Mouse (Mus musculus): ENCODE data around the gene Dad1. TPM values are rescaled to one million over a fixed set of nuclear protein-coding genes. Genes with fewer than 3 reads are reported as not detected.

Dad1 gene
- polyA plus RNA-seq, 1 experiment: 4.4 TPM

- Histone ChIP-seq H3K36me3 (ENCODE audit: control insufficient read depth) (peaks cover 12% of the 10 kb centered on the region), H3K4me1 (ENCODE audit: control insufficient read depth) (peaks cover 37% of the 10 kb centered on the region), H3K4me3 (replicated peaks) (peak overlapping the region; percentile 81), H3K27me3 (ENCODE audit: control insufficient read depth) (peaks cover 6% of the 10 kb centered on the region), H3K9me3 (ENCODE audit: control insufficient read depth, low read length) (no peaks in the 10 kb centered on the region)
- TF ChIP-seq GATA1 (IDR thresholded peaks at IDR 0.05; ENCODE audit: low read length) (no peak), TAL1 (IDR thresholded peaks at IDR 0.05; ENCODE audit: low read length) (no peak)
Observed at GRCm38 (mm10) chr14:54259003-54259721, 5.3 kb upstream of the Dad1 start.

- H3K4me3 ChIP-seq (replicated peaks): no peak overlapping the region
- H3K36me3 ChIP-seq (ENCODE audit: control insufficient read depth): peaks cover 7% of the 10 kb centered on the region
- peaks cover 6% of the 10 kb centered on the region for H3K27me3 ChIP-seq (ENCODE audit: control insufficient read depth)
- TF ChIP-seq TAL1 (IDR thresholded peaks at IDR 0.05; ENCODE audit: low read length): no peak
- no peak for TF ChIP-seq GATA1 (IDR thresholded peaks at IDR 0.05; ENCODE audit: low read length)
- no peaks in the 10 kb centered on the region for H3K9me3 ChIP-seq (ENCODE audit: control insufficient read depth, low read length)
- H3K4me1 ChIP-seq (ENCODE audit: control insufficient read depth): peaks cover 41% of the 10 kb centered on the region
Observed at GRCm38 (mm10) chr14:54258131-54258670, 4.3 kb upstream of the Dad1 start.

GRCm38 (mm10) chr14:54254670-54255202 lies 832 bp upstream of the Dad1 start:
- H3K27me3 ChIP-seq (ENCODE audit: control insufficient read depth): peaks cover 3% of the 10 kb centered on the region
- no peaks in the 10 kb centered on the region for H3K9me3 ChIP-seq (ENCODE audit: control insufficient read depth, low read length)
- TF ChIP-seq TAL1 (IDR thresholded peaks at IDR 0.05; ENCODE audit: low read length): no peak
- TF ChIP-seq GATA1 (IDR thresholded peaks at IDR 0.05; ENCODE audit: low read length): no peak
- peak overlapping the region; percentile 78 for H3K4me3 ChIP-seq (replicated peaks)
- H3K4me1 ChIP-seq (ENCODE audit: control insufficient read depth): peaks cover 54% of the 10 kb centered on the region
- peaks cover 10% of the 10 kb centered on the region for H3K36me3 ChIP-seq (ENCODE audit: control insufficient read depth)

- TF ChIP-seq GATA1 (IDR thresholded peaks at IDR 0.05; ENCODE audit: low read length) (no peak), TAL1 (IDR thresholded peaks at IDR 0.05; ENCODE audit: low read length) (0 out of 3 replicates have a peak, but pooled peaks have one; percentile 9)
- H3K4me1 ChIP-seq (ENCODE audit: control insufficient read depth): peaks cover 59% of the 10 kb centered on the region
Observed at GRCm38 (mm10) chr14:54250122-54250521, 3.8 kb downstream of the Dad1 start.

DNA sequence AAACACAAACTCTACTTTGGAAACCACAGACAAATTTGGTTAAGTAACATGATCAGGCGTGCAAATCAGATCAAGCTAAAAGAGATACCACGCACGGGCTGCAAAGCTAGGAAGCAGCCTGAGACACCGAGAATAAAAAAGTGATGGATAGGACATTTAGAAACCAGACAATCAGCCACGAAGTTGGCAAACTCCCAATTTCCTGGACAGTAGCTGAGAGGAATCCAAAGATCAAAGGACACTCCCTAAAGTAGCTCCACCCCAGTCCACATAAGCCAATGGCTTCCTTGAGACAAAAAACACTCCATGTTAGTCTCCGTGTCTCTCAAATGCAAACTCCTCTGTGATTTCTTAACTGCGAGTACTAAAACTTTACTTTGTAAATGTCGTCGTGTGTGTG lies 4.6 kb downstream of the Dad1 start:
- H3K4me1 ChIP-seq (ENCODE audit: control insufficient read depth): peaks cover 51% of the 10 kb centered on the region
- no peaks in the 10 kb centered on the region for H3K27me3 ChIP-seq (ENCODE audit: control insufficient read depth)
- H3K4me3 ChIP-seq (replicated peaks): no peak overlapping the region
- H3K36me3 ChIP-seq (ENCODE audit: control insufficient read depth): peaks cover 60% of the 10 kb centered on the region
- TF ChIP-seq TAL1 (IDR thresholded peaks at IDR 0.05; ENCODE audit: low read length) (no peak), GATA1 (IDR thresholded peaks at IDR 0.05; ENCODE audit: low read length) (no peak)
- no peaks in the 10 kb centered on the region for H3K9me3 ChIP-seq (ENCODE audit: control insufficient read depth, low read length)

More at GRCm38 (mm10) chr14:54250122-54250521, 3.8 kb downstream of the Dad1 start:
- Histone ChIP-seq H3K27me3 (ENCODE audit: control insufficient read depth) (no peaks in the 10 kb centered on the region), H3K9me3 (ENCODE audit: control insufficient read depth, low read length) (no peaks in the 10 kb centered on the region), H3K4me3 (replicated peaks) (peak overlapping the region; percentile 19), H3K36me3 (ENCODE audit: control insufficient read depth) (peaks cover 53% of the 10 kb centered on the region)

GRCm38 (mm10) chr14:54246232-54246631 lies 7.7 kb downstream of the Dad1 start:
- peaks cover 34% of the 10 kb centered on the region for H3K4me1 ChIP-seq (ENCODE audit: control insufficient read depth)
- no peak overlapping the region for H3K4me3 ChIP-seq (replicated peaks)
- TF ChIP-seq TAL1 (IDR thresholded peaks at IDR 0.05; ENCODE audit: low read length): no peak
- no peak for TF ChIP-seq GATA1 (IDR thresholded peaks at IDR 0.05; ENCODE audit: low read length)
- peaks cover 6% of the 10 kb centered on the region for H3K9me3 ChIP-seq (ENCODE audit: control insufficient read depth, low read length)
- H3K36me3 ChIP-seq (ENCODE audit: control insufficient read depth): peaks cover 88% of the 10 kb centered on the region
- no peaks in the 10 kb centered on the region for H3K27me3 ChIP-seq (ENCODE audit: control insufficient read depth)

DNA sequence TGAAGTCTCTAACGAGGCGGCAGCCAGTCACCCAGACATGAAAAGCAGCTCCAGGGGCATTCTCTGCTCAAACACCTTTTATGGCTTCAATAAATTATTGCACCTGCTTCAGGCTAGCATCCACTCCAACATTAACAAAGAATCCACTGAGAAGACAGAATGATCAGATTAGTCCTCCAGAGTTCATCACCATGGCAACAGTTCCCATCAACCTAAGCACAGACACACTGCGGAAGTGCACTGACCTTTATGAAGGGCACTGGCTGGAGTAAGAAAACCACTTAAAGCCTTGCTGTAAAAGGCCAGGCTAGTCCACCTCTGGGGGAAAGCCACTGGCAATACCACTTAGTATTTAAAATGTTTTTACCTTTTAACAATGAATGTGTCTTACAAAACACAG lies 9.7 kb downstream of the Dad1 start:
- no peaks in the 10 kb centered on the region for H3K27me3 ChIP-seq (ENCODE audit: control insufficient read depth)
- peaks cover 94% of the 10 kb centered on the region for H3K36me3 ChIP-seq (ENCODE audit: control insufficient read depth)
- TF ChIP-seq GATA1 (IDR thresholded peaks at IDR 0.05; ENCODE audit: low read length) (no peak), TAL1 (IDR thresholded peaks at IDR 0.05; ENCODE audit: low read length) (no peak)
- no peak overlapping the region for H3K4me3 ChIP-seq (replicated peaks)
- H3K4me1 ChIP-seq (ENCODE audit: control insufficient read depth): peaks cover 17% of the 10 kb centered on the region
- H3K9me3 ChIP-seq (ENCODE audit: control insufficient read depth, low read length): peaks cover 6% of the 10 kb centered on the region

DNA sequence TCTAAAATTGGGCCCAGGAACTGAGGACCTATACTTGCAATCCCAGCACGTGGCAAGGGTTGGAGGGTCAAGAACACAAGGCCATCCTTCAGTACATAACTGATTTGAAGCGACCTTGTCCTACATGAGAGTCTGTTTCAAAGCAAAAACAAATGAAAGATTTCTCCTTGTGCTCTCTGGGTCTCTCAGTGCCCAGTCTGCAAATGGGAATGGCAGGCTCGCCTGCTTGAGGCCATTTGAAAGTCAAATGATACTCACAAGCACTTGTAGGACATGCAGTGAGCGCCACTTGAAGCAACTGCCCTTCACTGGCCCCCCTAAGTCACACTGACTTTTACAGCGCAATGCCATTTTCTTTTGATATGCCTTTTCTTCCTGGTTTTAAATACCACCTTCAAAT lies 13.4 kb downstream of the Dad1 start:
- H3K4me3 ChIP-seq (replicated peaks): no peak overlapping the region
- no peaks in the 10 kb centered on the region for H3K27me3 ChIP-seq (ENCODE audit: control insufficient read depth)
- H3K36me3 ChIP-seq (ENCODE audit: control insufficient read depth): peaks cover 83% of the 10 kb centered on the region
- H3K9me3 ChIP-seq (ENCODE audit: control insufficient read depth, low read length): peaks cover 6% of the 10 kb centered on the region
- no peak for TF ChIP-seq TAL1 (IDR thresholded peaks at IDR 0.05; ENCODE audit: low read length)
- TF ChIP-seq GATA1 (IDR thresholded peaks at IDR 0.05; ENCODE audit: low read length): no peak
- H3K4me1 ChIP-seq (ENCODE audit: control insufficient read depth): peaks cover 2% of the 10 kb centered on the region; the same call in 1 of the 2 replicates

GRCm38 (mm10) chr14:54239002-54239736 lies 14.7 kb downstream of the Dad1 start:
- H3K36me3 ChIP-seq (ENCODE audit: control insufficient read depth): peaks cover 84% of the 10 kb centered on the region
- TF ChIP-seq GATA1 (IDR thresholded peaks at IDR 0.05; ENCODE audit: low read length) (no peak), TAL1 (IDR thresholded peaks at IDR 0.05; ENCODE audit: low read length) (no peak)
- H3K4me3 ChIP-seq (replicated peaks): no peak overlapping the region
- peaks cover 6% of the 10 kb centered on the region for H3K9me3 ChIP-seq (ENCODE audit: control insufficient read depth, low read length)
- peaks cover 2% of the 10 kb centered on the region; the same call in 1 of the 2 replicates for H3K4me1 ChIP-seq (ENCODE audit: control insufficient read depth)
- no peaks in the 10 kb centered on the region for H3K27me3 ChIP-seq (ENCODE audit: control insufficient read depth)

Data from erythroblast, embryonic 14.5 days (primary cell).